18 mouse cellular contexts compared by ENCODE assay signal in the genomic region with DNA sequence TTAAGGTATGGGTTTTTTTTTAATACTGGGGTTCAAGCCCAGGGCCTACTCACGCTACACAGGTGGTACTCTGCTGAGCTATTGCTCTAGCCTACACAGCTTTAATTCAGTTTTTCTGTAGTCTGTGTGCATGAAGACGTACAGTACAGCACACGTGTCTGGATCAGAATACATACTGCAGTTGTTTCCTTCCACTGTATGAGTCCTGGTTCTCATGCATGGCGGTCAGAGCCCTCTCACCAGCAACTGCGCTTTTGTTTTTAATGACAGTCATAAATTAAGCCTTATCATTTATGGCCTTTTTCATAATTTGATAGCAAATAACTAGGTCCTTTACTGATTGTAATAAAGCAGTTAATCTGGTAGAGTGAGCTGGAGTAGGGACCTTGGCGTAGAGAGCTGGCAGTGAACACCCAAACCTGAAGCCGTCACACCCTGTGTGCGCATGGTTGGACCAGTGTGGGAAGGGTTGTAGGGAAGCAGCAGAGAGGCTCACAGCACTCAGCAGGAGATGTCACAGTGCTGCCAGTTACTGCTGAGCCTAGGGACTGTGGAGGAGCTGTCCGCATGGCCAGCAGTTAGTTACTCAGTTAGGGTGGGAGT. TPM values are rescaled to one million over a fixed set of nuclear protein-coding genes. Genes with fewer than 3 reads are reported as not detected.
DNase-seq lines count a peak whose midpoint lies in the region; ATAC-seq and TF ChIP-seq lines count a peak whose summit lies in the region.
"Had no signal": no experiment of that assay in that cellular context is flagged by ENCODE, and none has a peak within 500 bp of the region (broad histone marks: within the 10 kb centered on the region; RNA-seq: fewer than 3 reads in every experiment).

No protein-coding gene starts in this region.

- 0 out of 2 replicates have a peak, but pooled peaks have one; percentile 37 for ATAC-seq in intestine, embryonic 14.5 days (replicated peaks; ENCODE audit: low FRiP score, low TSS enrichment, low read depth)
- peak; percentile 77 for ATAC-seq in intestine, embryonic 15.5 days
- no peak for ATAC-seq in intestine, postnatal 0 days
- ATAC-seq: forebrain, embryonic 13.5 days; forebrain, embryonic 15.5 days; forebrain, postnatal 0 days had no signal

- peaks cover 98% of the 10 kb centered on the region for H3K36me3 ChIP-seq in intestine, embryonic 14.5 days (ENCODE audit: control insufficient read depth, insufficient read depth, low read length)
- H3K36me3 ChIP-seq in intestine, embryonic 15.5 days = peaks cover 60% of the 10 kb centered on the region
- peaks cover 93% of the 10 kb centered on the region for H3K36me3 ChIP-seq in intestine, postnatal 0 days (ENCODE audit: control insufficient read depth, insufficient read depth)
- peaks cover 2% of the 10 kb centered on the region for H3K36me3 ChIP-seq in kidney, adult 2 months (ENCODE audit: control insufficient read depth, insufficient read depth, low read length)
- peaks cover 100% of the 10 kb centered on the region for H3K36me3 ChIP-seq in limb, embryonic 10.5 days

- no peaks in the 10 kb centered on the region for H3K27me3 ChIP-seq in intestine, embryonic 14.5 days (replicated peaks; ENCODE audit: control insufficient read depth, insufficient read depth, low read length)
- no peaks in the 10 kb centered on the region for H3K27me3 ChIP-seq in intestine, embryonic 15.5 days (replicated peaks)
- H3K27me3 ChIP-seq in intestine, postnatal 0 days (replicated peaks; ENCODE audit: control insufficient read depth, insufficient read depth, low read length) = no peaks in the 10 kb centered on the region
- no peaks in the 10 kb centered on the region for H3K27me3 ChIP-seq in kidney, adult 2 months (replicated peaks; ENCODE audit: control insufficient read depth, insufficient read depth, low read length)
- H3K27me3 ChIP-seq in limb, embryonic 10.5 days (ENCODE audit: low read depth, poor library complexity, severe bottlenecking) = no peaks in the 10 kb centered on the region
- H3K27me3 ChIP-seq: embryonic facial prominence, embryonic 12.5 days; forebrain, embryonic 13.5 days; forebrain, embryonic 15.5 days had no signal

- WGBS in intestine, embryonic 14.5 days = 87% methylated on average over 9 of the region's 9 CpGs
- WGBS in intestine, embryonic 15.5 days = 75% methylated on average over 9 of the region's 9 CpGs
- 55% methylated on average over 9 of the region's 9 CpGs for WGBS in intestine, postnatal 0 days
- 93% methylated on average over 9 of the region's 9 CpGs for WGBS in kidney, adult 2 months
- WGBS in limb, embryonic 10.5 days = 95% methylated on average over 9 of the region's 9 CpGs

- no peak for TF ChIP-seq CTCF in intestine, postnatal 0 days (IDR thresholded peaks at IDR 0.05; ENCODE audit: low read depth)
- no peak for TF ChIP-seq CTCF in kidney, adult 2 months (conservative IDR thresholded peaks at IDR 0.05; ENCODE audit: insufficient read depth, insufficient read length, low read depth, low read length)

- no peak overlapping the region for H3K4me3 ChIP-seq in intestine, embryonic 14.5 days (ENCODE audit: low read depth, low read length)
- H3K4me3 ChIP-seq in intestine, embryonic 15.5 days (replicated peaks) = no peak overlapping the region
- H3K4me3 ChIP-seq in intestine, postnatal 0 days (ENCODE audit: low read depth, low read length) = no peak overlapping the region
- no peak overlapping the region for H3K4me3 ChIP-seq in kidney, adult 2 months (ENCODE audit: insufficient read depth, low read depth, low read length)
- no peak overlapping the region for H3K4me3 ChIP-seq in limb, embryonic 10.5 days
- H3K4me3 ChIP-seq: embryonic facial prominence, embryonic 10.5 days; embryonic facial prominence, embryonic 12.5 days; forebrain, embryonic 13.5 days; forebrain, embryonic 15.5 days had no signal

- no peak overlapping the region for H3K27ac ChIP-seq in intestine, embryonic 14.5 days (ENCODE audit: low read depth)
- H3K27ac ChIP-seq in intestine, embryonic 15.5 days = no peak overlapping the region
- H3K27ac ChIP-seq in intestine, postnatal 0 days (ENCODE audit: low read depth, low read length) = peak overlapping the region; percentile 21; the same call in 1 of the 2 replicates
- H3K27ac ChIP-seq in kidney, adult 2 months (ENCODE audit: insufficient read depth, low read depth, low read length) = no peak overlapping the region
- no peak overlapping the region for H3K27ac ChIP-seq in limb, embryonic 10.5 days
- H3K27ac ChIP-seq: embryonic facial prominence, embryonic 10.5 days; embryonic facial prominence, embryonic 12.5 days; forebrain, embryonic 13.5 days; forebrain, embryonic 15.5 days had no signal

- no peak overlapping the region for H3K9ac ChIP-seq in intestine, embryonic 14.5 days (ENCODE audit: low read length)
- H3K9ac ChIP-seq in intestine, embryonic 15.5 days = no peak overlapping the region
- no peak overlapping the region for H3K9ac ChIP-seq in intestine, postnatal 0 days (ENCODE audit: low read depth, low read length)
- H3K9ac ChIP-seq: embryonic facial prominence, embryonic 12.5 days; forebrain, embryonic 13.5 days; forebrain, embryonic 15.5 days; forebrain, postnatal 0 days had no signal

- H3K4me2 ChIP-seq in intestine, embryonic 14.5 days (ENCODE audit: low read length) = no peak overlapping the region
- no peak overlapping the region for H3K4me2 ChIP-seq in intestine, embryonic 15.5 days (replicated peaks)
- no peak overlapping the region for H3K4me2 ChIP-seq in intestine, postnatal 0 days (replicated peaks; ENCODE audit: low read depth)
- H3K4me2 ChIP-seq: embryonic facial prominence, embryonic 12.5 days; forebrain, embryonic 13.5 days; forebrain, embryonic 15.5 days had no signal

- no peaks in the 10 kb centered on the region for H3K4me1 ChIP-seq in intestine, embryonic 14.5 days (replicated peaks; ENCODE audit: control insufficient read depth, insufficient read depth, low read length)
- peaks cover 3% of the 10 kb centered on the region; the same call in 1 of the 2 replicates for H3K4me1 ChIP-seq in intestine, embryonic 15.5 days (replicated peaks)
- H3K4me1 ChIP-seq in intestine, postnatal 0 days (replicated peaks; ENCODE audit: control insufficient read depth, insufficient read depth, low read length) = no peaks in the 10 kb centered on the region
- no peaks in the 10 kb centered on the region for H3K4me1 ChIP-seq in kidney, adult 2 months (ENCODE audit: control insufficient read depth, insufficient read depth, low read length)
- H3K4me1 ChIP-seq in limb, embryonic 10.5 days = no peaks in the 10 kb centered on the region
- H3K4me1 ChIP-seq: embryonic facial prominence, embryonic 10.5 days; embryonic facial prominence, embryonic 12.5 days; forebrain, embryonic 13.5 days; forebrain, embryonic 15.5 days had no signal

- no peak for TF ChIP-seq POLR2A in kidney, adult 2 months (IDR thresholded peaks at IDR 0.05; ENCODE audit: low read depth, low read length)

- H3K9me3 ChIP-seq in intestine, embryonic 14.5 days (ENCODE audit: control insufficient read depth, low read length) = no peaks in the 10 kb centered on the region
- H3K9me3 ChIP-seq in intestine, embryonic 15.5 days = no peaks in the 10 kb centered on the region
- H3K9me3 ChIP-seq in intestine, postnatal 0 days (ENCODE audit: control insufficient read depth) = no peaks in the 10 kb centered on the region
- no peaks in the 10 kb centered on the region for H3K9me3 ChIP-seq in limb, embryonic 10.5 days (replicated peaks)
- H3K9me3 ChIP-seq: embryonic facial prominence, embryonic 10.5 days; embryonic facial prominence, embryonic 12.5 days; forebrain, embryonic 13.5 days; forebrain, embryonic 15.5 days had no signal

- DNase-seq in intestine, embryonic 14.5 days (ENCODE audit: low spot score) = no peak
- DNase-seq in kidney, adult 2 months = no peak
- DNase-seq in limb, embryonic 10.5 days (ENCODE audit: low spot score) = no peak
- DNase-seq: adrenal gland, adult 2 months; adrenal gland, postnatal 10 days; adrenal gland, postnatal 25 days; cerebellum, adult 11 months; cerebellum, adult 18-20 months; cerebellum, adult 8-10 months; cerebellum, adult 9-11 months; cerebellum, postnatal 14 days; forebrain, postnatal 0 days had no signal

RNA-seq across cellular contexts. Expression of a gene that starts 12.6 kb away (rescaled TPM):
- polyA plus RNA-seq in intestine, embryonic 14.5 days (2014; fragmentation: Nextera tagmentation; extraction: Ambion mirVana) = 89.2 and 100 TPM in 2 replicates
- 73.4 and 74.4 TPM in 2 replicates for polyA plus RNA-seq in intestine, embryonic 15.5 days (2015; fragmentation: Nextera tagmentation; extraction: Ambion mirVana)
- polyA plus RNA-seq in intestine, postnatal 0 days (2015; fragmentation: Nextera tagmentation; extraction: Ambion mirVana) = 21.1 and 22.4 TPM in 2 replicates
- 21.8 TPM in 2 replicates for polyA plus RNA-seq in kidney, adult 2 months (2012; rRNA removed)
- polyA plus RNA-seq in limb, embryonic 10.5 days (2016; fragmentation: Nextera tagmentation; extraction: Ambion mirVana) = 108 and 115 TPM in 2 replicates

RNA-seq across cellular contexts. Expression of a gene that starts 20.5 kb away (rescaled TPM):
- polyA plus RNA-seq in intestine, embryonic 14.5 days (2014; fragmentation: Nextera tagmentation; extraction: Ambion mirVana) = 249 and 260 TPM in 2 replicates
- polyA plus RNA-seq in intestine, embryonic 15.5 days (2015; fragmentation: Nextera tagmentation; extraction: Ambion mirVana) = 207 and 224 TPM in 2 replicates
- 49.3 and 50.5 TPM in 2 replicates for polyA plus RNA-seq in intestine, postnatal 0 days (2015; fragmentation: Nextera tagmentation; extraction: Ambion mirVana)
- 33.1 and 33.9 TPM in 2 replicates for polyA plus RNA-seq in kidney, adult 2 months (2012; rRNA removed)
- polyA plus RNA-seq in limb, embryonic 10.5 days (2016; fragmentation: Nextera tagmentation; extraction: Ambion mirVana) = 249 and 363 TPM in 2 replicates

RNA-seq across cellular contexts. Expression of a gene that starts 31.6 kb away (rescaled TPM):
- polyA plus RNA-seq in intestine, embryonic 14.5 days (2014; fragmentation: Nextera tagmentation; extraction: Ambion mirVana) = 0.22 and 0.28 TPM in 2 replicates
- polyA plus RNA-seq in intestine, embryonic 15.5 days (2015; fragmentation: Nextera tagmentation; extraction: Ambion mirVana) = 0.33 and 0.95 TPM in 2 replicates
- polyA plus RNA-seq in intestine, postnatal 0 days (2015; fragmentation: Nextera tagmentation; extraction: Ambion mirVana) = not detected in 2 replicates
- 1.7 and 2.7 TPM in 2 replicates for polyA plus RNA-seq in kidney, adult 2 months (2012; rRNA removed)
- 0.33 and 0.51 TPM in 2 replicates for polyA plus RNA-seq in limb, embryonic 10.5 days (2016; fragmentation: Nextera tagmentation; extraction: Ambion mirVana)
- polyA plus RNA-seq: embryonic facial prominence, embryonic 10.5 days; forebrain, postnatal 0 days had no signal

RNA-seq across cellular contexts. Expression of a gene that starts 56.0 kb away (rescaled TPM):
- 137 and 153 TPM in 2 replicates for polyA plus RNA-seq in intestine, embryonic 14.5 days (2014; fragmentation: Nextera tagmentation; extraction: Ambion mirVana)
- 272 and 318 TPM in 2 replicates for polyA plus RNA-seq in intestine, embryonic 15.5 days (2015; fragmentation: Nextera tagmentation; extraction: Ambion mirVana)
- polyA plus RNA-seq in intestine, postnatal 0 days (2015; fragmentation: Nextera tagmentation; extraction: Ambion mirVana) = 113 and 124 TPM in 2 replicates
- 67.3 and 93.3 TPM in 2 replicates for polyA plus RNA-seq in kidney, adult 2 months (2012; rRNA removed)
- polyA plus RNA-seq in limb, embryonic 10.5 days (2016; fragmentation: Nextera tagmentation; extraction: Ambion mirVana) = 446 and 455 TPM in 2 replicates
